Mouse (Mus musculus) cerebellum, postnatal 25 days (tissue): ENCODE data around the gene Slc27a1.
A peak's percentile ranks its signal among the peaks of the same experiment; 100 is the strongest.

Experiments used
- DNase-seq, 2 experiments: peaks; one replicate each; pipeline ENCODE4 v3.0.0; 2021; ENCODE audit warnings: mixed read lengths in 2 of 2

The Slc27a1 gene

DNA sequence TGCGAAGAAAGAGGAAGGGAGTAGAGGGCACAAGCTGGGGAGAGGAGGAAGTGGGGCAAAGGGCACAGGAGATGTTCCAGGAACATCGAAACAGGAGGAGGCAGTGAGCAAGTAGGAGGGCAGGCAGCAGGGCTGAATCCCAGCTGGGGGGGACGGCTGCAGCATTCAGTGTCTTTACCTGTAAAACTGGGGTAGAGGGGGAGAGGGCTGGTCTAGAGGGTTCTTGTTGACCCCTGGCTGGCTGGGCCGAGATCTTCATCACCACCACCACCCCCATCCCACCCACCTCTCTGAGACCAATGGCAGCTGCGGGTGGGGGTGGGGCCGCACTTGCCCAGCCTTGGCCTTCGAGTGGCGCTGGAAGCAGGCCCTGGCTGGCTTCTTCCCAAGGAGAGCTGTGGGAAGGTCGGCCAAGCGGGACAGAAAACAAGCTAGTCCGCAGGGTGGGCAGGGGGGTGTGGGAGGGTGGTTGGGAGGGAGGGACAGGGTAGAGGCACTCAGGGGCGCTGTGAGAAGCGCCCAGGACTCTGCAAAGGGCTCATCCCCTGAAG lies at the start of gene Slc27a1:
Slc27a1 (plus strand) TSS at position 496 of the 551 bp plus-strand sequence.
- peak; percentile 59 to 78 for DNase-seq

DNA sequence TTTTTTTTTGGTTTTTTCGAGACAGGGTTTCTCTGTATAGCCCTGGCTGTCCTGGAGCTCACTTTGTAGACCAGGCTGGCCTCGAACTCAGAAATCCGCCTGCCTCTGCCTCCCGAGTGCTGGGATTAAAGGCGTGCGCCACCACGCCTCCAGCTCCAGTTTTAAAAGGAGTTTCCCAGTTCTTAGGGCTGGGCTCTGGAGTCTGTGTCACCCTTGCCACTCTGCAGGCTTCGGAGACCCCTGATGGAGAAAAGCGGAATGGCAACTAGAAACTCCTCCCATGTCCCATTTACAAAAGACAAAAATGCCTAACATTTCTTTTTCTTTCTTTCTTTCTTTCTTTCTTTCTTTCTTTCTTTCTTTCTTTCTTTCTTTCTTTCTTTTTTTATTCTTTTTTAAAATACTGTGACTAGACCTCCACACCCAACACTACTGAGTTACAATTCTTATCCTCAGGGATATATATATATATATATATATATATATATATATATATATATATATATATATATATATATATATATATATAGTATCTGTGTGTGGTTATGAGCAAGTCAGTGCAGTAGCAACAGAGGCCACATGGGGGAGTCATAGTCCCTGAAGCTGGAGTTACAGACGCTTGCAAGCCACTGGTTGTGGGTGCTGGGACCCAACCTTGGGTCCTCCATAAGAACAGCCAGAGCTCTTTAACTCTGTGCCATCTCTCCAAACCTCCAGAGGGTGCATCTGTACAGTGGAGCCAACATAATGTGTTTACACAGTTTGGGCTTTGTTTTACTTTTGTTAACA lies 49.5 kb upstream of the Slc27a1 start:
- peak; percentile 50 to 74 for DNase-seq

- peak; percentile 92 to 96 for DNase-seq
Observed at GRCm38 (mm10) chr8:71521634-71522033, 47.0 kb upstream of the Slc27a1 start.

DNA sequence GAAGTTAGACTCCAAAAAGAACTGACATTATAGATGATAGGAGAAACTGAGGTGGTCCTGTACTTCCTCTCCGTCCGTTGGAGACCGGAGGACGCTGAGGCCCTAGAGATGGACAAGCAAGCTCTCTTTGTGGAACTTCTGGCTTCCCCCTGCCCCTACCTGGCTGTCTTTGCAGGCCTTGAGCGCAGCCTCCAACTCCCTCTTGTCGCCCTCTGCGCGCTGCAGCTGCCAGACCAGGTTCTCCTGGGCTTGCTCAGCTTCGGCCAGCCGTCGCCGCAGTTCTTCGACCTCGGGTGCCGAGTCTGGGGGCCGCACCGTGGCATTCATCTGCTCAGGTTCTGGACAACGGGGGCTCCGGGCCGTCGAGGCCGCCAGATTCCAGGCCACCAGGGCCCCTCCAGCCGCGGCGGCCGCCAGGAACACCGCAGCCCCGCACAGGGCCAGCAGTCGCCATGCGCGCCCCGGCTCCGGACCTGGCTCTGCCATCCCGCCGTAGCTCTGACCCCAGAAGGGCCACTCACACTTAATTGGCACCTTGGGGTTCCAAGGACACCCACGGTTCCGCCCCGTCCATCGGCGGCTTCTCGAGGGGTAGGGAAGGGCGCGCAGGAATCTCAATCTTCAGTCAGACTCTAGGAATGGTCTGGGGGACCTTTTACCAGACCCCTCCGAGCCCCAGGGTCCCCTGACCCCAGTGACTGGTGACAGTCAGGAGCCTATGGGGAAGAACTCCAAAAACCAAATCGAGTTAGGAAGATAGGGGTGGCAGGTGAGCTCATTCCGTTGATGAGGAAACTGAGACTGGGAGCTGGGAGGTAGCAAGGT lies 43.2 kb upstream of the Slc27a1 start, which contains the start of gene Ccdc194:
Ccdc194 (minus strand) TSS at position 486 of the 825 bp plus-strand sequence.
- no peak for DNase-seq

- no peak for DNase-seq
Observed at GRCm38 (mm10) chr8:71526272-71526671, 42.4 kb upstream of the Slc27a1 start.

DNA sequence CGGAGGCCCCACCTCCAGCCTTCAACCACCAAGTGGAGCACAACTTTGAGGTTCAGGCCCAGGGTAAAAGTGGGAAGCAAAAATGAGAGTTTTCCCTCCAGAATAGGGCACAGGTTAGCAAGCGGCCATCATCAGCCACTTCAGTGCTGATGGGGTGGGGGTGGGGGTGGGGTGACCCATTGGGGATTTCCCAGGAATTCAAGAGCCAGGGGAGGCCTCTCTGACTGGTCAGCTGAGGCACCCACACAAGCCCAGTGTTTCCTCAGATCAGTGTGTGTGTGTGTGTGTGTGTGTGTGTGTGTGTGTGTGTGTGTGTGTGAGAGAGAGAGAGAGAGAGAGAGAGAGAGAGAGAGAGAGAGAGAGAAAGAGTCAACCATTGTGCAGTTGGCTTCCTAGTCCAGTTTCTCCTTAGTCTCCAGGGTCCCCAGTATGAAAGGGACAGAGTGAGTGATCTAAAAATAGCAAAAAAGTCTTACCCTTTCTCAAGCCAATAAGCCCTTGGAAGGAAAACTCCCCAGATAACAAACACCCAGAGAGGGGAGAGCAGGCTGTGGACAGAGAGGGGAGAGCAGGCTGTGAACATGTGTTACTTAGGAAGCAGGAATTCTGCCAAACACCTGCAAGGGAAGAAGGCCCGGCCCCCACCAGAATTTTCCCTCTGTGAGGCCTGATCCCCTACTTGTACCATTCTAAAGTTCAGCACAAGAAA lies 41.4 kb upstream of the Slc27a1 start:
- DNase-seq: no peak

GRCm38 (mm10) chr8:71528362-71529073 lies 40.2 kb upstream of the Slc27a1 start:
- no peak for DNase-seq

DNA sequence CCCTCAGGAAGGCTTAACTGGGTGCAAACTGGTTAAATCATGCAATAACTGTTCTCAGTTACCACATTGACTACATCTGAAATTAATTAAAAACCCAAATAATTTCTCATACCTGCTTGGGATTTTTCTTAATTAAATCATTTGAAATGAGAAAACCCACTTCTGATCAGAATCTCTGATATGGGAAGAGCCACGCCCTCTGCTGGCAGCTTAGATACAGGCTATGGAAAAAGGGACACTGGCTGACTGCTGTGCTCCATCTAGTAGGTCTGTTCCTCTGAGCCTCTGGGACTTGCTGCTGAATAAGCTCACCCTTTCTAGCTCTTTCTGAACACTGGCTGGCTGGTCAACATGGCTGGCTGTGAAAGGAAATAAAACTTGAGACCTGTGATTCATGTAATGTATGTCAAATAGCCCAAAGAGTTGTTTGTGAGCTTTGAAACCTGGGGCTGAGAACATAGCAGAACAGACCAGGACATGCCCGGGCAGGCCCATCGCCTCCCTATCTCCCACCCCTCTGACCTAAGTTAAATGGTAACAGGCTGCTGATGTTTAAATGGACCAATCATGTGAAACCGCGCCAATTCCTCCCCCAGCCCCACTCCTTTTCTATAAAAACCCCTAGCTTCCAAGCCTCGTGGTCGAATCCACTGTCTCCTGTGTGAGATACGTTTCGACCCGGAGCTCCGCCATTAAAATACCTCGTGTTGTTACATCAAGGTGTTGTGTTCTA lies 37.8 kb upstream of the Slc27a1 start:
- peak; percentile 65 to 80 for DNase-seq

GRCm38 (mm10) chr8:71534263-71534810 lies 34.3 kb upstream of the Slc27a1 start:
- DNase-seq: no peak

DNA sequence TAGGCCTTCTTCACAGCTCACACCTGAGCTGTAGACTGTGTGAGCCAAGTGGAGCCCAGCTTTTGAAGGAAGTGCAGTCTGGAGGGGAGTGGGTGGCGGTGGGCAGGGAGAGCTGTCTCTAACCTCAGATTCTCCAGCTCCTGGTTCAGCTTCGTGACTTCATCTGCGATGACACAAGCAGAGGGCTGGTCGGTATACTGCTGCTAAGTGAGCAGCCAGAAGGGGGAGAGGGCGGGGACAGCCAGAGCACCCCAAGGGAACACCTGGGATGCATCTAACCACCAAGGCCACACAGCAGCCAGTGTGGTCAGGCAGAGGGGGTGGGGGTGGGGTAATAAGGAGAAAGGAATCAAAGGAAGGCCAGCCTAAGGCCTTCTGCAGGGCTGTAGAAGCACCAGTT lies 33.0 kb upstream of the Slc27a1 start:
- DNase-seq: no peak

DNA sequence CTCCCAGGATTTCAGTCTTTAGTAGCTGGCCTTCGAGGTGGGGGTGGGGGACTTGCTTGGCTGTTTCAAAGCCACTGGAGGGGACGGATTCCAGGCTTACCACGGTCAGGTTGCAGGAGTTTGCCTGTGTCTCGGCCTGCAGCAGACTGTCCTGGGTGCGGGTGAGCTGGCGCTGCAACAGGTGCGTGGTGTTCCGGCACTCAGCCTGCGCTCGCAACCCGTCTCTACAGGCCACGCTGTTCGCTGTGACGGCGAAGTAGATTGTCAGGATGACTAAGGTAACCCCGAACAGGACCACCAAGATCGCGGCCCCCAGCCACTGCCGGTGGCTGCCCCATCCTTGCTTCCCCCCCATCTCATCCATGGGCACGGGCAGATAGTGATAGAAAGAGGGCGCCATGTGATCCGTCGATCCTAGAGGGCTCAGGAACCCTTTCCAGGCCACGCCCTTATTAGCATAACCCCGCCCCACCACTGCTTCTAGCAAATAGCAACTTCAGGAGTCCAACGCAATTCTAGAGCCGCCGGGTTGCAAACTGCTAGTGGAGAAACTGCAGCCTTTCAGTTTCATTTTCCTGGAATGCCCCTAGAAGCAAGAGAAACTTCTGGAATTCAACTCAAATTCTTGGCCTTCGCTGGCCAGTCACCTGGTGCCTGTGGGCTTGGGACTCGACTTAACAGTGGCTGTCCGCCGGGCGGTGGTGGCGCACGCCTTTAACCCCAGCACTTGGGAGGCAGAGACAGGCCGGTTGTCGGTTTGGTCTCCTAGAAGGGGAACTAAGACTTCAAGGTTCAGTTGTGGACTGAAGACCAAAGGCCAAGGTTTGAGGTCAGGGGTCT lies 31.4 kb upstream of the Slc27a1 start, which contains the start of gene Bst2:
Bst2 (minus strand) TSS at position 429 of the 840 bp plus-strand sequence.
- peak in 1 of 2 experiments; percentile 26 for DNase-seq

GRCm38 (mm10) chr8:71542632-71543343 lies 25.9 kb upstream of the Slc27a1 start, which contains the start of gene Mvb12a:
TSS of gene Mvb12a (plus strand) at chr8:71542922.
- DNase-seq: peak; percentile 93 to 97

- no peak for DNase-seq
Observed at GRCm38 (mm10) chr8:71543755-71544154, 24.9 kb upstream of the Slc27a1 start.

- DNase-seq: no peak
Observed at GRCm38 (mm10) chr8:71545053-71545452, 23.6 kb upstream of the Slc27a1 start.

GRCm38 (mm10) chr8:71547590-71547989 lies 21.1 kb upstream of the Slc27a1 start:
- no peak for DNase-seq

GRCm38 (mm10) chr8:71550754-71551153 lies 17.9 kb upstream of the Slc27a1 start:
- no peak for DNase-seq

DNA sequence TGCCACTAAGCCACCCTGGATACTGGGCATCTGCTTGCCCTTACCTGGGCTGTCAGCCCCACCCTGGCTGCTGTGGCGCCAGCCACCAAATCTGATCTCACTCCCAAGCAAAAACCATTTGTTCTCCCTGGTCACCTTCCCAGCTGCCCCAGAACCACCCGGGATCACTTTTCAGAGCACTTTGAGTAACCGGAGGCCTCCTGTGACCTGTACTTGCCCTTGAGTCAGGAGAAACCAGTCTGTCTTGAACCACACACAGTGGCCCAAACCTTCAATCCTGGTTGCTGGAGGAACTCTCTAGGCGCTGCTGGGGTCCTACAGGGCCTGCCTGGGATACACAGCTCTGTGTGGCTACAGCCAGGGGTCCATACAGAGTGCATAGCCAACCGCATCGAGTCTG lies 15.9 kb upstream of the Slc27a1 start:
- no peak for DNase-seq

DNA sequence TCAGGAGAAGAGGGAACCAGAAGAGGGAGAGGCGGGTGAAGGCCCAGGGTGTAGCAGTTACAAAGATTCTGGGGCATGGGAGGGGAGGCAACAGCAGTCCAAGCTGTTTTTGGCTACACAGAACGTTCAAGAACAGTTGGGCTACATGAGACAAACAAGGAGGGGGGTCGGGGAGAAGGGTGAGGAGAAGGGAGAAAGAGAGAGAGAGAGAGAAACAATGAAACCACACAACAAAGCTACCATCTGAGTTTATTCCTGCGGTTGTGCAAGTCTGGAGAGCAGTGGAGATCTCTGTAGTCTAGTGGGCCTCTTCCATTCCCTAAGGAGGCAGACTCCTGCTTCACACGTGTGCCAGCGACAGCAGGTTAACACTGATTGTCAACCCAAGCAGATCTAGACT lies 14.7 kb upstream of the Slc27a1 start:
- DNase-seq: no peak

DNA sequence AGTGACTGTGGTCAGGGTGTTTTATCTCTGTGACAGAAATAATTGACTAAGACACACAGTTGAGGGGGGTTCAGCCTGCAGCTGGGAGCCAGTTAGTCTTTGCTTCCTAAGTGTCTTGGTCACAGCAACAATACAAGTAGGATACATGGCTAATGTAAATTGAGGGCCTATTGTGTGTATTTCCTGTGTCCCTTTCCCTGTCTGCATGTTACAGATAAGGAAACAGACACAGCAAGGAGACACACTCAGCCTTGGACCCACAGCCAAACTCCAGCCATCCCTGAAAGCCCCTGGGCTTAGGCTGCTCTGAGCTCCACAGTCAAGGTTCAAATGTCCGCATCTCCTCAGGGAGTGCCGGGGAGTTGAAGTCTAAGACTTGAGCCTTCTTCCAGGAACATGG lies 14.0 kb upstream of the Slc27a1 start:
- no peak for DNase-seq
